Mouse (Mus musculus) heart, adult 2 months (tissue): ENCODE results near the gene Ear2. TPM values are rescaled to one million over a fixed set of nuclear protein-coding genes. Genes with fewer than 3 reads are reported as not detected.
"Not testable (repeated sequence)": the region's sequence is repeated elsewhere in the genome, so short reads cannot be mapped to it uniquely, and the experiment has no call there.

Source experiments
- DNase-seq, 2 experiments: peaks; one replicate each; pipeline ENCODE4 v3.0.0; 2021
- H3K27ac ChIP-seq: fragments of 200-600 bp; 2 replicates; pipeline ENCODE4 v1.8.1; 2022
- H3K27me3 ChIP-seq: fragments of 200-500 bp; 2 replicates; pipeline ENCODE4 v1.6.1; 2012; ENCODE audit warnings: mild to moderate bottlenecking, low read length, inconsistent platforms, mixed read lengths; ENCODE audit not compliant: control insufficient read depth, insufficient read depth
- H3K36me3 ChIP-seq: fragments of 200-500 bp; 2 replicates; pipeline ENCODE4 v1.6.1; 2012; ENCODE audit warnings: low read length, inconsistent platforms; ENCODE audit not compliant: control insufficient read depth, insufficient read depth
- H3K4me1 ChIP-seq: fragments of 200-500 bp; 2 replicates; pipeline ENCODE4 v1.6.1; 2011; ENCODE audit warnings: low read length; ENCODE audit not compliant: control insufficient read depth, insufficient read depth
- H3K4me3 ChIP-seq: fragments of 200-600 bp; 2 replicates; pipeline ENCODE4 v1.8.1; 2022
- H3K79me2 ChIP-seq: fragments of 200-500 bp; replicated peaks from 2 replicates; pipeline ENCODE4 v1.6.1; 2012; ENCODE audit warnings: mild to moderate bottlenecking, inconsistent platforms, low read length, moderate library complexity, mixed read lengths; ENCODE audit not compliant: control insufficient read depth, insufficient read depth
- H3K9ac ChIP-seq: fragments of 200-500 bp; 2 replicates; pipeline ENCODE4 v1.6.1; 2012; ENCODE audit warnings: low read depth, mild to moderate bottlenecking, control low read depth, inconsistent platforms, low read length, mixed read lengths
- POLR2A ChIP-seq: fragments of 200-500 bp; IDR thresholded peaks from 2 replicates; pipeline ENCODE4 v1.6.1; 2011; ENCODE audit warnings: mild to moderate bottlenecking, low read depth, low read length, control low read depth; ENCODE audit not compliant: insufficient read depth
- WGBS: fragments of 180-500 bp; shearing (Covaris S2); methylation state at CpG from one replicate; pipeline ENCODE4 v1.1.7; 2018; 5-methylcytosine and 5-hydroxymethylcytosine counted together
- intact Hi-C: fragments of 180-260 bp; cut with DNase I; formaldehyde crosslinking; loops from one replicate; pipeline ENCODE4 v1.15.1; 2025
- polyA plus RNA-seq: library from polyadenylated mRNA; depleted of rRNA; stranded (reverse); fragments of >200 nt; gene quantifications from 2 replicates; pipeline ENCODE4 v1.2.3, GENCODE M21; 2012; rRNA removed
- total RNA-seq, 2 experiments: library from RNA; stranded (reverse); gene quantifications; 2 replicates each; pipeline ENCODE4 v1.2.3; 2021

Ear2 gene
- total and polyA plus RNA-seq, 3 experiments, result 0.75 to 8.5 (median 1.2) TPM

- no peaks in the 10 kb centered on the region for H3K79me2 ChIP-seq
- no peak overlapping the region for H3K4me3 ChIP-seq
- H3K27ac ChIP-seq, result no peak overlapping the region
- H3K27me3 ChIP-seq, result no peaks in the 10 kb centered on the region
- H3K4me1 ChIP-seq, result no peaks in the 10 kb centered on the region
- no peaks in the 10 kb centered on the region for H3K36me3 ChIP-seq
- intact Hi-C loops, result no loop called here
- TF ChIP-seq POLR2A, result no peak
- no peak for DNase-seq
- H3K9ac ChIP-seq, result no peak overlapping the region
These were observed 8.5 kb downstream of the Ear2 start for GRCm38 (mm10) chr14:44110981-44111380.

- H3K27me3 ChIP-seq, H3K27ac ChIP-seq, DNase-seq, intact Hi-C loops, H3K36me3 ChIP-seq, H3K9ac ChIP-seq, H3K79me2 ChIP-seq, H3K4me3 ChIP-seq, H3K4me1 ChIP-seq: not testable (repeated sequence)
- 78% methylated on average over 3 of the region's 4 CpGs for whole genome bisulfite sequencing
These were observed 21.1 kb downstream of the Ear2 start, which contains the start of gene Gm3327 for GRCm38 (mm10) chr14:44123551-44123950. Gm3327 (plus strand) TSS chr14:44123851.

Other genes starting within 250 kb of the Ear2 start
- gene Ear1, start 227.1 kb upstream of the Ear2 start, total RNA-seq, result not detected
- gene Ear1, start 227.1 kb upstream of the Ear2 start, polyA plus RNA-seq, result not detected in 2 replicates
- gene Ear10, start 179.1 kb upstream of the Ear2 start, total RNA-seq, result not detected
- gene Ear10, start 179.1 kb upstream of the Ear2 start, polyA plus RNA-seq, result not detected in 2 replicates
- gene Gm8113, start 177.3 kb upstream of the Ear2 start, total RNA-seq, result 1 to 10 TPM; 3.4 to 4.2 TPM
- gene Gm8113, start 177.3 kb upstream of the Ear2 start, polyA plus RNA-seq, result 1.7 and 3.3 TPM in 2 replicates
- gene Ang5, start 145.6 kb upstream of the Ear2 start, total RNA-seq, result not detected
- gene Ang5, start 145.6 kb upstream of the Ear2 start, polyA plus RNA-seq, result not detected in 2 replicates
- gene Ang6, start 100.4 kb upstream of the Ear2 start, total RNA-seq, result not detected
- gene Ang6, start 100.4 kb upstream of the Ear2 start, polyA plus RNA-seq, result not detected in 2 replicates
- not detected for gene Gm3327, start 21.2 kb downstream of the Ear2 start, total RNA-seq
- gene Gm3327, start 21.2 kb downstream of the Ear2 start, polyA plus RNA-seq, result not detected in 2 replicates
- not detected for gene Gm8212, start 95.0 kb downstream of the Ear2 start, total RNA-seq
- not detected in 2 replicates for gene Gm8212, start 95.0 kb downstream of the Ear2 start, polyA plus RNA-seq
- gene 4930503E14Rik, start 110.6 kb downstream of the Ear2 start, total RNA-seq, result not detected
- gene 4930503E14Rik, start 110.6 kb downstream of the Ear2 start, polyA plus RNA-seq, result not detected in 2 replicates
- not detected for gene Gm8220, start 182.9 kb downstream of the Ear2 start, total RNA-seq
- not detected in 2 replicates for gene Gm8220, start 182.9 kb downstream of the Ear2 start, polyA plus RNA-seq
- not detected for gene Gm5930, start 235.9 kb downstream of the Ear2 start, total RNA-seq
- not detected in 2 replicates for gene Gm5930, start 235.9 kb downstream of the Ear2 start, polyA plus RNA-seq